Mouse (Mus musculus): ENCODE data around the gene Cd200r2. TPM values are rescaled to one million over a fixed set of nuclear protein-coding genes. Genes with fewer than 3 reads are reported as not detected.
"Not testable (repeated sequence)": the region's sequence is repeated elsewhere in the genome, so short reads cannot be mapped to it uniquely, and the experiment has no call there.

The Cd200r2 gene
- total RNA-seq (2021): not detected
- long read RNA-seq, experiment 1: 0 reads
- long read RNA-seq, experiment 2: 0 reads

DNA sequence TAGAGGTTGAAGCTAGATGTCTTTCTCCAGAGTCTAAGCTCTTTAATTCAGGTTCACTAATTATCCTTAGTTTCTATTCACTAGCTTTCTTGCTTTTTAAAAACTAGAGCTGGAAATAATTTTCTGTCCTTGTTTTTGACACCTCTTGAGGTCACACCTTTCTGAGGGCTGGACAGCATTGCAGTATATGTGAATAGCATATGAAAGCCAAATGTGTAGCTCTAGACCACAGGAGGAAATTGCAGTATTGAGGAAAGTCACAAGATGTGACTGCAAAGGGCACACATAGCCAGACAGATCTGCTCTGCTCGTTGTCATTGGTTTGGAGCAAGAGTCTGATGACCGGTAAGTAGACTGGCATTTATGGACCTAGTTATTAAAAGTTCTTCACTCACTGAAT is at the start of gene Cd200r2:
Cd200r2 (plus strand) TSS at position 301 of the 400 bp plus-strand sequence.
- no peak for DNase-seq (ENCODE audit: low spot score in 2 of 2)

GRCm38 (mm10) chr16:44818010-44818409 is 48.9 kb upstream of the Cd200r2 start:
- DNase-seq (ENCODE audit: low spot score in 2 of 2): no peak

GRCm38 (mm10) chr16:44820545-44820944 is 46.4 kb upstream of the Cd200r2 start:
- DNase-seq (ENCODE audit: low spot score in 2 of 2): no peak

- DNase-seq (ENCODE audit: low spot score in 2 of 2): no peak
Measured at GRCm38 (mm10) chr16:44832286-44832685, 34.6 kb upstream of the Cd200r2 start.

- not testable (repeated sequence) for DNase-seq (ENCODE audit: low spot score in 2 of 2)
Measured at GRCm38 (mm10) chr16:44833189-44833588, 33.7 kb upstream of the Cd200r2 start.

DNA sequence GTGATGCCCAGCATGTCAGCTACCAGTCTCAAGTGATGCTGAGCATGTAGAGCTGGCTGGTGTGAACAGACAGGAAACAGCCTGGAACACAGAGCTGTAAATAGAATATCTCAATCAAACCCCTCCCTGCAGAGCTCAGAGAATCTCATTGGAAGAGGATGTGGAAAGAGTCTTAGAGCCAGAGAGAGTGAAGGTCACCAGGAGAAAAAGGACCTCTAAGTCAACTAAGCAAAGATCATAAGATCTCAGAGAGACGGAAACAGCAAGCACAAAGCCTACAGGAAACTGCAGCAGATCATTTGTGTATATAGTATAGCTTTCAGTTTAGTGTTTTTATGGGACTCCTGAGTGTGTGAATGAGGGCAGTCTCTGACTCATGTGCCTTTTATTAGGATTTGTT is 8.3 kb downstream of the Cd200r2 start:
- no peak for DNase-seq (ENCODE audit: low spot score in 2 of 2)

- no peak for DNase-seq (ENCODE audit: low spot score in 2 of 2)
Measured at GRCm38 (mm10) chr16:44876625-44877024, 9.7 kb downstream of the Cd200r2 start.

- DNase-seq (ENCODE audit: low spot score in 2 of 2): no peak
Measured at GRCm38 (mm10) chr16:44877595-44877994, 10.7 kb downstream of the Cd200r2 start.

GRCm38 (mm10) chr16:44890814-44891213 is 23.9 kb downstream of the Cd200r2 start:
- no peak for DNase-seq (ENCODE audit: low spot score in 2 of 2)

DNA sequence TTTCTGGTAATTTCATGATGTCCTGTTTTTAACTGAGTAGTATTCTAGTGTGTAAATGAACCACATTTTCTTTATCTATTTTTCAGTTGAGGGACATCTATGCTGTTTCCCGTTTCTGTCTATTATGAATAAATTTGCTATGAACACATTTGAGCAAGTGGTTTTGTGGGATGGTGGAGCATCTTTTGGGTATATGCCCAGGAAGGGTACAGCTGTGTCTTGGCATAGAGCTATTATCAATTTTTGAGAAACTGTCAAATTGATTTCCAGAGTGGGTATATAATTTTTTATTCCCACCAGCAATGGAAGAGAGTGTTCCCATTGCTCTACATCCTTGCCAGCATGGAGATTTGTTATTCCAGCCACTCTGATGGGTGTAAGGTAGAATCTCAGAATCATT is 65.1 kb downstream of the Cd200r2 start:
- DNase-seq (ENCODE audit: low spot score in 2 of 2): peak; percentile 4 to 67

GRCm38 (mm10) chr16:44943468-44943867 is 76.6 kb downstream of the Cd200r2 start, which contains the start of gene Cd200r3:
Cd200r3 (plus strand) TSS chr16:44943678.
- DNase-seq (ENCODE audit: low spot score in 2 of 2): no peak

GRCm38 (mm10) chr16:44951360-44952114 is 84.6 kb downstream of the Cd200r2 start:
- no peak for DNase-seq (ENCODE audit: low spot score in 2 of 2)

- DNase-seq (ENCODE audit: low spot score in 2 of 2): no peak
Measured at GRCm38 (mm10) chr16:44962296-44962695, 95.4 kb downstream of the Cd200r2 start.

GRCm38 (mm10) chr16:44962777-44963176 is 95.9 kb downstream of the Cd200r2 start:
- peak in 1 of 2 experiments; percentile 3 for DNase-seq (ENCODE audit: low spot score in 2 of 2)

DNA sequence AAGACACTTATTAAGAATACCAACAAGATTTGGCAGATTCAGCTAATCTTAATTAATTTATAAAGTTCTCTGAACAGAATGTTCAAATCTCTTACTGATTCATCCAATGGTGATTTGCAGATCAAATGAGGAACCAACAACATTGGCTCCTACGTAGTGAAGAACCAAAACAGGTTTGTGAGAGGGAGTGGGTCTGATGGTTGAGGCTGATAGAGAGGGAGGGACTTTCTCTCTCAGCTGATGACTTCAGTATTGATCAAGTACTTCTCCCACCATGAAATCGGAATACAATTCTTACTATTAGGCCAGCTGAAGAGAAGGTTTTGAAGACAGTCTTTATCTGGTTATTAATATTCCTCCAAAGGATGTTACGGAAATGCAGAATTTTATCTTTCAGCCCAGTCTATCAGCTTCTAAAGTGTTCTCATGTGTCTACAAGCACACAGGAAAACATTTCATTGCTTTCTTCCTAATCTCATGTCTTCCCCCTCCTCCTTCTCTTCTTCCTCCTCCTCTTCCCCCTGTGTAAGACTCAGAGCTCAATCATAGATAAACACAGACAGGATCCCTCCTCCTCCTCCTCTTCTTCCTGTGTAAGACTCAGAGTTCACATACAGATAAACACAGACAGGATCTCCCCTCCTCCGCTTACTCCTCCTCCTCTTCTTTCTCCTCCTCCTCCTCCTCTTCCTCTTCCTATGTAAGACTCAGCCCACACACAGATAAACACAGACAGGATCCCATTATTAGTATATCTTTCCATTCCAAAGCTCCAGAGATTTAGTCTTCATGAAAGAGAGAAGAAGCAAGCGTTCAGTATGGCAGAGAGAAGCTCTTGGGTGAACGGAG is 97.9 kb downstream of the Cd200r2 start:
- no peak for DNase-seq (ENCODE audit: low spot score in 2 of 2)

GRCm38 (mm10) chr16:44965428-44965827 is 98.5 kb downstream of the Cd200r2 start:
- no peak for DNase-seq (ENCODE audit: low spot score in 2 of 2)

Other genes with a start within 250 kb of the Cd200r2 start
- gene Nepro, start 142.8 kb upstream of the Cd200r2 start, total RNA-seq (2021): 1 to 10 TPM; 4.3 to 6.5 TPM
- gene Gtpbp8, start 120.7 kb upstream of the Cd200r2 start, total RNA-seq (2021): 10 to 100 TPM; 26.1 to 27.7 TPM
- gene Cd200r1, start 101.4 kb upstream of the Cd200r2 start, total RNA-seq (2021): under 1 TPM in 1 of 2 experiments, not detected in 1; 0.23 TPM
- not detected for gene Cd200r4, start 55.4 kb upstream of the Cd200r2 start, total RNA-seq (2021)
- under 1 TPM in 1 of 2 experiments, not detected in 1; 0.32 TPM for gene Cd200r3, start 76.6 kb downstream of the Cd200r2 start, total RNA-seq (2021)
- 1 to 10 TPM; 6.5 to 9.8 TPM for gene Ccdc80, start 226.3 kb downstream of the Cd200r2 start, total RNA-seq (2021)